Mouse (Mus musculus) neural tube, embryonic 14.5 days (tissue): Measurements from ENCODE around the gene Slxl1. TPM values are rescaled to one million over a fixed set of nuclear protein-coding genes. Genes with fewer than 3 reads are reported as not detected.
"Not testable (repeated sequence)": the region's sequence is repeated elsewhere in the genome, so short reads cannot be mapped to it uniquely, and the experiment has no call there.

Source experiments
- ATAC-seq: fragments of 200-750 bp; cut with Nextera tagmentation; 2 replicates; pipeline ENCODE4 v1.8.0; 2017; ENCODE audit warnings: low read depth, mild to moderate bottlenecking, moderate TSS enrichment, moderate library complexity
- H3K27ac ChIP-seq: fragments of 300-500 bp; sonication (generic); 2 replicates; pipeline ENCODE4 v1.5.1; 2014; ENCODE audit warnings: low read depth, mild to moderate bottlenecking, control low read depth, low read length, moderate library complexity, mixed read lengths
- H3K27me3 ChIP-seq: fragments of 300-500 bp; sonication (generic); 2 replicates; pipeline ENCODE4 v1.6.1; 2014; ENCODE audit warnings: low read length; ENCODE audit not compliant: control insufficient read depth, insufficient read depth
- H3K36me3 ChIP-seq: fragments of 300-500 bp; sonication (generic); 2 replicates; pipeline ENCODE4 v1.6.1; 2014; ENCODE audit warnings: low read length, mixed read lengths; ENCODE audit not compliant: control insufficient read depth, insufficient read depth
- H3K4me1 ChIP-seq: fragments of 300-500 bp; sonication (generic); 2 replicates; pipeline ENCODE4 v1.6.1; 2014; ENCODE audit warnings: low read length; ENCODE audit not compliant: control insufficient read depth, insufficient read depth
- H3K4me2 ChIP-seq: fragments of 300-500 bp; sonication (generic); 2 replicates; pipeline ENCODE4 v1.6.1; 2014; ENCODE audit warnings: mild to moderate bottlenecking, low read depth, low read length, control low read depth
- H3K4me3 ChIP-seq: fragments of 300-500 bp; sonication (generic); 2 replicates; pipeline ENCODE4 v1.5.1; 2014; ENCODE audit warnings: low read depth, low read length, control low read depth, mixed read lengths
- H3K9ac ChIP-seq: fragments of 300-500 bp; sonication (generic); replicated peaks from 2 replicates; pipeline ENCODE4 v1.6.1; 2014; ENCODE audit warnings: low read depth, mild to moderate bottlenecking, control low read depth, low read length, mixed read lengths
- H3K9me3 ChIP-seq: fragments of 300-500 bp; sonication (generic); 2 replicates; pipeline ENCODE4 v1.6.1; 2016; ENCODE audit warnings: low read length; ENCODE audit not compliant: control insufficient read depth
- WGBS: fragments of 180-500 bp; shearing (Covaris S2); extraction: QIAGEN DNeasy Blood & Tissue Kit; methylation state at CpG from one replicate; pipeline ENCODE4 v1.1.7; 2014; 5-methylcytosine and 5-hydroxymethylcytosine counted together
- polyA plus RNA-seq: library from polyadenylated mRNA; unstranded; fragments of >200 nt; fragmentation: Nextera tagmentation; extraction: Ambion mirVana; gene quantifications from 2 replicates; pipeline ENCODE4 v1.2.1, GENCODE M21; 2014

Slxl1 gene
- not detected in 2 replicates for polyA plus RNA-seq

GRCm38 (mm10) chrX:55226576-55226975 is at the start of gene Slxl1:
Slxl1 (plus strand) TSS chrX:55226876.
- H3K36me3 ChIP-seq, H3K9me3 ChIP-seq, ATAC-seq, H3K4me1 ChIP-seq, H3K4me3 ChIP-seq, H3K4me2 ChIP-seq, H3K27ac ChIP-seq, H3K9ac ChIP-seq, H3K27me3 ChIP-seq: not testable (repeated sequence)
- no CpG with 5 or more reads among the region's 6 CpGs for WGBS
